Comparison of ENCODE assay signal across 8 mouse cellular contexts in genomic region chr1:74008966-74009365, GRCm38 (mm10).
A peak's percentile ranks its signal among the peaks of the same experiment; 100 is the strongest.
DNase-seq lines count a peak whose midpoint lies in the region; ATAC-seq and TF ChIP-seq lines count a peak whose summit lies in the region.
"Had no signal": no experiment of that assay in that cellular context is flagged by ENCODE, and none has a peak within 500 bp of the region (broad histone marks: within the 10 kb centered on the region; RNA-seq: fewer than 3 reads in every experiment).

No protein-coding gene starts in this region.

- WGBS in intestine, embryonic 15.5 days = 88% methylated on average over 3 of the region's 3 CpGs
- 86% methylated on average over 3 of the region's 3 CpGs for WGBS in stomach, embryonic 16.5 days
- 90% methylated on average over 3 of the region's 3 CpGs for WGBS in midbrain, postnatal 0 days

- H3K9me3 ChIP-seq in intestine, embryonic 15.5 days = no peaks in the 10 kb centered on the region
- 0 out of 2 replicates have a peak, but pooled peaks cover 5% of the 10 kb centered on the region for H3K9me3 ChIP-seq in stomach, embryonic 16.5 days (replicated peaks; ENCODE audit: control insufficient read depth, low read length)
- H3K9me3 ChIP-seq in midbrain, postnatal 0 days (ENCODE audit: low read length) = no peaks in the 10 kb centered on the region
- H3K9me3 ChIP-seq: liver, embryonic 13.5 days had no signal

- H3K27ac ChIP-seq in intestine, embryonic 15.5 days = peak overlapping the region; percentile 59
- peak overlapping the region; percentile 78 for H3K27ac ChIP-seq in stomach, embryonic 16.5 days (ENCODE audit: low read length)
- H3K27ac ChIP-seq in midbrain, postnatal 0 days (ENCODE audit: low read depth, low read length) = no peak overlapping the region

- no peak overlapping the region for H3K4me3 ChIP-seq in intestine, embryonic 15.5 days (replicated peaks)
- H3K4me3 ChIP-seq in stomach, embryonic 16.5 days (replicated peaks; ENCODE audit: low read length) = no peak overlapping the region
- H3K4me3 ChIP-seq in midbrain, postnatal 0 days (ENCODE audit: low read depth, low read length) = no peak overlapping the region
- H3K4me3 ChIP-seq: liver, embryonic 13.5 days had no signal

- H3K4me2 ChIP-seq in intestine, embryonic 15.5 days (replicated peaks) = no peak overlapping the region
- peak overlapping the region; percentile 4; the same call in 1 of the 2 replicates for H3K4me2 ChIP-seq in stomach, embryonic 16.5 days (ENCODE audit: low read depth, low read length)
- H3K4me2 ChIP-seq in midbrain, postnatal 0 days (ENCODE audit: low read depth, low read length, poor library complexity, severe bottlenecking) = no peak overlapping the region
- H3K4me2 ChIP-seq: liver, embryonic 13.5 days had no signal

- H3K36me3 ChIP-seq in intestine, embryonic 15.5 days = no peaks in the 10 kb centered on the region
- no peaks in the 10 kb centered on the region for H3K36me3 ChIP-seq in stomach, embryonic 16.5 days (ENCODE audit: control insufficient read depth, insufficient read depth, low read length)
- no peaks in the 10 kb centered on the region for H3K36me3 ChIP-seq in midbrain, postnatal 0 days (ENCODE audit: insufficient read depth, low read length)
- H3K36me3 ChIP-seq: liver, embryonic 13.5 days had no signal

- H3K27me3 ChIP-seq in intestine, embryonic 15.5 days (replicated peaks) = no peaks in the 10 kb centered on the region
- H3K27me3 ChIP-seq in stomach, embryonic 16.5 days (ENCODE audit: control insufficient read depth, insufficient read depth, low read length) = no peaks in the 10 kb centered on the region
- H3K27me3 ChIP-seq in midbrain, postnatal 0 days (ENCODE audit: insufficient read depth, low read length) = no peaks in the 10 kb centered on the region
- H3K27me3 ChIP-seq: liver, embryonic 13.5 days had no signal

- no peak overlapping the region for H3K9ac ChIP-seq in intestine, embryonic 15.5 days
- peak overlapping the region; percentile 18; the same call in 1 of the 2 replicates for H3K9ac ChIP-seq in stomach, embryonic 16.5 days (ENCODE audit: low read length)
- H3K9ac ChIP-seq in midbrain, postnatal 0 days (replicated peaks; ENCODE audit: low read length, poor library complexity, severe bottlenecking) = no peak overlapping the region
- H3K9ac ChIP-seq: liver, embryonic 13.5 days had no signal

- TF ChIP-seq CTCF in midbrain, postnatal 0 days (IDR thresholded peaks at IDR 0.05) = no peak

- no peak for ATAC-seq in intestine, embryonic 15.5 days
- ATAC-seq in stomach, embryonic 16.5 days (ENCODE audit: insufficient read depth, low FRiP score) = peak; percentile 18; the same call in 1 of the 2 replicates
- ATAC-seq in midbrain, postnatal 0 days (ENCODE audit: low FRiP score) = no peak

- DNase-seq in ovary, postnatal 36 days (ENCODE audit: low spot score) = peak; percentile 36
- DNase-seq in ovary, postnatal 10 days (ENCODE audit: low spot score) = no peak
- DNase-seq in kidney, postnatal 36 days = peak; percentile 79 to 89
- no peak for DNase-seq in midbrain, postnatal 0 days (ENCODE audit: low spot score)
- DNase-seq in cerebellum, postnatal 25 days = no peak
- DNase-seq: liver, embryonic 13.5 days had no signal

- peaks cover 21% of the 10 kb centered on the region for H3K4me1 ChIP-seq in intestine, embryonic 15.5 days (replicated peaks)
- H3K4me1 ChIP-seq in stomach, embryonic 16.5 days (ENCODE audit: control insufficient read depth, insufficient read depth, low read length) = peaks cover 23% of the 10 kb centered on the region
- H3K4me1 ChIP-seq in midbrain, postnatal 0 days (ENCODE audit: insufficient read depth, low read length) = no peaks in the 10 kb centered on the region

Comparison
In these comparisons a context has a peak if more than half of its experiments do, and no peak if none do; other contexts are left out.
1. DNase-seq: peak in ovary, postnatal 36 days (single experiment) and kidney, postnatal 36 days (2 of 2); none in ovary, postnatal 10 days (single experiment), midbrain, postnatal 0 days (single experiment) and cerebellum, postnatal 25 days (0 of 2).